Mouse (Mus musculus) lung, postnatal 0 days (tissue): ENCODE measurements around the gene Acy3.
"Not testable (repeated sequence)": the region's sequence is repeated elsewhere in the genome, so short reads cannot be mapped to it uniquely, and the experiment has no call there.

Source experiments
- CTCF ChIP-seq: IDR thresholded peaks from 2 replicates; pipeline ENCODE4 v1.5.1; 2016; ENCODE audit warnings: antibody characterized with exemption, mild to moderate bottlenecking
- EP300 ChIP-seq: IDR thresholded peaks from 2 replicates; pipeline ENCODE4 v1.6.1; 2016; ENCODE audit warnings: antibody characterized with exemption, mild to moderate bottlenecking, control low read depth

- not testable (repeated sequence) for TF ChIP-seq EP300, CTCF
Observed at GRCm38 (mm10) chr19:3957296-3958036, 28.9 kb upstream of the Acy3 start.
